Mouse (Mus musculus) cerebellum, adult 2 months (tissue): ENCODE data around the gene Mansc1.

Experiments
- CTCF ChIP-seq: fragments of 200-500 bp; IDR thresholded peaks from 2 replicates; pipeline ENCODE4 v1.5.1; 2011; ENCODE audit warnings: low read depth, mild to moderate bottlenecking, control low read depth, low read length, moderate library complexity, borderline replicate concordance; ENCODE audit not compliant: insufficient read depth
- POLR2A ChIP-seq: fragments of 200-500 bp; IDR thresholded peaks from 2 replicates; pipeline ENCODE4 v1.6.1; 2011; ENCODE audit warnings: low read length, control low read depth, borderline replicate concordance; ENCODE audit not compliant: insufficient read depth

DNA sequence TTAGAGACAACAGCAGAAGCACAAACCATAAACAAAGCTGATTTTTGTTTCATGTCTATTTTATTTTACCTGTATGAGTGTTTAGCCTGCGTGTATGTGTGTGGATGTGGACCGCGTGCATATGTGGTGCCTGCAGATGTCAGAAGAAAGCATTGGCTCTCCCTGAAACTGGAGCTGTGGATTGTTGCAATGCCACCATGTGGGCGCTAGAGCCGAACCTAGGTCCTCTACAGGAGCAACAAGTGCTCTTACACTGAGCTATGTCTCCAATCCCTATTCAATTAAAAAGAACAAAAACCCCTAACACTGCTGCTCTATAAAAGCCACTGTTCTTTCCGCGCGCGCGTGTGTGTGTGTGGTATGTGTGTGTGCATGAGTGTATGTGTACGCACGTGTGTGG lies 6.9 kb downstream of the Mansc1 start:
- TF ChIP-seq POLR2A: no peak
- TF ChIP-seq CTCF: no peak
